Mouse (Mus musculus) forelimb bud, embryonic 11.5 days (tissue): ENCODE results near the gene Ier3.
A peak's percentile ranks its signal among the peaks of the same experiment; 100 is the strongest.
"Not testable (repeated sequence)": the region's sequence is repeated elsewhere in the genome, so short reads cannot be mapped to it uniquely, and the experiment has no call there.

Experiments
- DNase-seq: peaks from one replicate; pipeline ENCODE4 v3.0.0-alpha.2; 2012; ENCODE audit warnings: low read depth, low spot score

Ier3 gene

DNA sequence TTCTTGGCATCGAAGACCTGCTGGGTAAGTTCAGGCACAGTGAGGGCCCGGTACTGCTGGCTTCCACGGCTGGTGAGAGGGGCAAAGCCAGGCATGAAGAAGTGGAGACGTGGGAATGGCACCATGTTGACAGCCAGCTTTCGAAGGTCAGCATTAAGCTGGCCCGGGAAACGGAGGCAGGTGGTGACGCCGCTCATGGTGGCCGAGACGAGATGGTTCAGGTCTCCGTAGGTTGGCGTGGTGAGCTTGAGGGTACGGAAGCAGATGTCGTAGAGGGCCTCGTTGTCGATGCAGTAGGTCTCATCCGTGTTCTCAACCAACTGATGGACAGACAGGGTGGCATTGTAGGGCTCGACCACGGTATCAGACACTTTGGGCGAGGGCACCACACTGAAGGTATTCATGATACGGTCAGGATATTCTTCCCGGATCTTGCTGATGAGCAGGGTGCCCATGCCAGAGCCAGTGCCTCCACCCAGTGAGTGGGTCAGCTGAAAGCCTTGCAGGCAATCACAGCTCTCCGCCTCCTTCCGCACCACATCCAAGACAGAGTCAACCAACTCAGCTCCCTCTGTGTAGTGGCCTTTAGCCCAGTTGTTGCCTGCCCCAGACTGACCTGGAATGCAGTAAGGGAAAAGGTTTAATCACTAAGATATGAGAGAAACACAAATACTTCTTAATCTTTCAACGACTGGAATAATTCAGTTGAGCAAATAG lies 14.1 kb downstream of the Ier3 start:
- no peak for DNase-seq

DNA sequence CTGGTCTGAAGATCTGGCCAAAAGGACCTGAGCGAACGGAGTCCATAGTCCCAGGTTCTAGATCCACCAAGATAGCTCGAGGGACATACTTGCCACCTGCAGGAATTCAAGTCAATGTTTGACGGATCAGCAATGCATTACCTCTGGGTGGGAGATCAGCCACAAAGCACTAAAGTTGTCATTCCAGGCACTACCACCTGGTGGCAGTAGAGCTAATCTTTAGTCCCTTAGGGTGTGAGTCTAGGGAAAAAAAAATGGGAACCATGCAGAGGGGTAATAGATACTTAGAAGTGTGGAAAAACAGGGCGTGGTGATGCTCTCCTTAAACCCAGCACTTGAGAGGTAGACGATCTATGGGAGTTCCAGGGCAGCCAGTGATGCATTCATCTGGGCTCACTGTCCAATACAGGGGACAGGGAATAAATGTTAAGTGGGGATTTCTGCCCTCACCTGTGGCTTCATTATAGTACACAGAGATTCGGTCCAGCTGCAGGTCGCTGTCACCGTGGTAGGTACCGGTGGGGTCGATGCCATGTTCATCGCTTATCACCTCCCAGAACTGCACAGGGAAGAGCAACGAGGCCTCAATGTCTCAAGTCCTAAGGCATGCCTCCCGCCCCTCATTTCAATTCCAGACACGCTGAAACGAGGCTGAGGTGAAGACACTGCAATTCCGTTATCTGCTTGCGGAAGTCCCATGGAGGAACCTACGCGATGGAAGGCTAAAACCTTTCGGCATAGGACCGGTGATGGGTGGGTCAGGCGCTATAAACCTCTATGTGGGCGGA lies 14.9 kb downstream of the Ier3 start:
- DNase-seq: peak; percentile 88

DNA sequence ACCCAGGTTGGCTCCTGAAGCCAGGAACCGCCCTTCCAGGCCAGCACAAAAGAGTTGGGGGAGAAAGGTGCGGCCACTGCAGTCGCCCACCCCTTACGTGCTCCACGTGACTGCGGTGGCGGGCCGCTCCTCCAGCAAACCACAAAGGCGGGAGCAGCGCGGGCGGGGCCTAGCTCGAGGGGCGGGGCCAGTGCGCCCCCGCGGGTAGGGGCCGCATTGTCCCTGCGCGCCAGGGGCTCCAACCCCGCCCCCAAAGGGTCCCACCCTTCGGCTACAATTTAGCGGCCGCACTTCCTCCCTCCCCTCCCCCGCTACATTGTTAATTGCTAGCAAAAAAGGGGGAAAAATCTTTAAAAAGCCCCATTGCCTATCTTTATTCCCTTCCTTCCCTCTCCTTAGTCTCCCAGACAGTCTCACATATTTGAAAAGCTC lies 15.5 kb downstream of the Ier3 start:
- peak; percentile 93 for DNase-seq

DNA sequence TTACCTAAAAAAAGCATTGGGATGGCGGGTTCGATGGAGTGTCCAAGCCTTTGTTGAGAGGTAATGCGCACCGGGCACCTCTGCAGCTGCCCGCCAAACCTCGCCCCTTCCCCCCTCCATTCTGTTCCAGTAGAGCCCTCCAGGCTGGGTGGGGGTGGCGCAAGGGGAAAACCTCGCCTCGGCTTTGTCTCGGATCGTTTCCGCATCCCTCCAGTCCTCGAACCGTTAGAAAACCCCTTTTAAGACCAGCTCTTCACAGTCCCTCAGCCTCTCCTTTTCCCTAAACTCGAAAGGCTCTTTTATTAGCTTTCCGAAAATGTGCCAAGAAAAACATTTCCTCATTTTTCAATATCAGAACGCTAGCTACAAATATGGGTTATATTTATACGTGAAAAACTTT lies 16.0 kb downstream of the Ier3 start:
- DNase-seq: peak; percentile 72

DNA sequence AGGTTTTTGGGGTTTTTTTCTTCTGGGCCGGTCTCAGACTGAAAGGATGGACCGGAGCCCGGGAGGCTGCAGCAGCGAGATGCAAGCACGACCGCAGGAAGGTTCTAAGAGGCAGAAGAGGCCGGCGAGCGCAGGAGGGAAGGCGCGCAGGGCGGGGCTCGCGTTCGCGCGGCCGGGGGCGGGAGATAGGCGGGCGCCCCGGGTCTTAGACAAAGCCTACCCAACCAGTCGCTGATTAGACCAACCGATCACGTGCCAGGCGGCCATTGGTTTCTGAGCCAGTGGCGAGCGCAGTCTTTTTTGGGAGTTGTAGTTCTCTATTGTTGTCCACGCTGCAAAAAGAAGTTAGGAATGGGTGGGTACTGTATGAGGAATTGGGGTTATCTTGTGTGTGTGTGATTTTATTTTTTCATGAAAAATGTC lies 16.6 kb downstream of the Ier3 start, which contains the start of gene Tubb5:
Tubb5 (minus strand) TSS at position 185 of the 423 bp plus-strand sequence.
- DNase-seq: peak; percentile 95

DNA sequence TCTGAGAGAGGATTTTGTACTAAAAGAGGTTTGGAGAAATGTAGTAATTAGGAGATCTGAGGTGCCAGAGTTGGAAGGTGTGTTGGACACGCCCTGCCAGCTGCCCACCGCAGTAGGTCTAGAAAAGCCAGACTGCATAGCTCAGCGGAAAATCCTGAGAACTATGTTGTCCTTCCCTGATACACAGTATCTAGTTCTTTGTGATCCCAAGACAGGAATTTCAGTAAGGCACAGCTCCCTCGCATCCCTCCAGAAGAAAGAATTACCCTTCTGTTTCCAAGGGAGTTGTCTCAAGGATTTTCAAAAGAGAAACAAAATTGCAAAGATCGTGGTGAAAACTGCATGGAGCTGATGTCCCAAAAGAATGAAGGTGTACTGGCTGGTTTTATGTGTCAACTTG lies 17.1 kb downstream of the Ier3 start:
- no peak for DNase-seq

DNA sequence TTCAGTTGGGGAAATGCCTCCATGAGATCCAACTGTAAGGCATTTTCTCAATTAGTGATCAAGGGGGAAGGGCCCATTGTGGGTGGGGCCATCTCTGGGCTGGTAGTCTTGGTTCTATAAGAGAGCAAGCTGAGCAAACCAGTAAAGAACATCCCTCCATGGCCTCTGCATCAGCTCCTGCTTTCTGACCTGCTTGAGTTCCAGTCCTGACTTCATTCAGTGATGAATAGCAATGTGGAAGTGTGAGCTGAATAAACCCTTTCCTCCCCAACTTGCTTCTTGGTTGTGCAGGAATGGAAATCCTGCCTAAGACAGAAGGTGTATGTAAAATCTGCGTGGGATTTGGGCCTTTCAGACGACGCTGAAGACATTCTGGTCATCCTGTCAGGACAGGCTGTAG lies 17.5 kb downstream of the Ier3 start:
- not testable (repeated sequence) for DNase-seq

DNA sequence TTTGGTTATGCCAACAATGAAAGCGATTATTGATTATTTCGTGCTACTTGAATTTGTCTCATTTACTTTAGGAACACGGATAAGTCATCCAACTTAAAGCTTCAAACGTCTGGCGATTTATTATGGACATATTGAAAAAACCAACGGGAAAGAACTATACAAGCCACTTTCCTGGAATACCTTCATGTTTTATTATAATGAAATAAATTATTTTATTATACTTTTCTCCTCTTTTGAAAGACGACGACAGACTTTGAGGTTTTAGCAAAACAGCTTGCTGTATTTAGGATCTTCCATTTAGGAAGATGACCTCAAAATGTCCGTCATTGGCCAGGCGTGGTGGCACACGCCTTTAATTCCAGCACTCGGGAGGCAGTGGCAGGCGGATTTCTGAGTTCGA lies 19.1 kb downstream of the Ier3 start:
- no peak for DNase-seq

DNA sequence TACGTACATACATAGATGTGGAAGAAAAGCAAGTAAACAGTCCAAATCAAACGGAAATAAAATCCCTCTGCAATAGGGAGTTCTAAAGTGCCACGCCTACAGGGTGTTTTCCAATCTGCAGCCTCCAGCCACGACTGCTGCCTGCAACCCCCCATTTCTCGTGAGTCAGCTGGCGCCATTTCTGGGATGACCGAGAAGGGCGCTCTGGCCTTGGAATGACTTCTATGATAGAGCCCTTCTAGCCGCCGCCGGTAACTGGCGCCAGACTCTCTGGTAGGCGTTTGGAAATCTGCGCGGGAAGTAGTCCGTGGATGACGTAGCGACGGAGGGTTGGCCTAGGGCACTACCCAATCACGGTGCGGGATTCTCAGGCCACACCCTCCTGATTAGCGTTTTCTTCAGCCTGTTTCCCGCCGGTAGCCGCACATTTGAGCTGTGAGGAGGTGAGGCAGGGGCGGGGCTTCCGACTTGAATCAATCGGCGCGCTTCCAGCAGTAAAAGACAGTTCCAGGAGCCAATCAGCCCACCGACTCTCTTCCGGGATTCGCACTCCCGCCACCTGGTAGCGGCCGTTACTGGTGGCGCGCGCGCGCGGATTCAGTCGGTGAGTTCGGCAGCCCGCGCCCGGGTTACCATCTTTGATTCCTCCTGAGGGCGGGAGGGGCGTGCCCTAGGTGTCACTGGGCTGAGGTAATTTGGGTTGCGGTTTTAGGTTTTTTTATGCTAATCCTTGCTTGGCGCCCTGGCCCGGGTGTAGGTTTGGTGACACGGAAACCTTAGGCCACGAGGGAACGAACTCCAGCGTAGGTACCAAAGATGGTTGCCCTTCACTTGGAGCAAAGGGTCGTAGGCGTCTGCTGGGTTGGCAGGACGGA lies 19.8 kb downstream of the Ier3 start, which contains the start of gene Mdc1:
Mdc1 (plus strand) TSS at position 440 of the 875 bp plus-strand sequence.
- DNase-seq: peak; percentile 100

DNA sequence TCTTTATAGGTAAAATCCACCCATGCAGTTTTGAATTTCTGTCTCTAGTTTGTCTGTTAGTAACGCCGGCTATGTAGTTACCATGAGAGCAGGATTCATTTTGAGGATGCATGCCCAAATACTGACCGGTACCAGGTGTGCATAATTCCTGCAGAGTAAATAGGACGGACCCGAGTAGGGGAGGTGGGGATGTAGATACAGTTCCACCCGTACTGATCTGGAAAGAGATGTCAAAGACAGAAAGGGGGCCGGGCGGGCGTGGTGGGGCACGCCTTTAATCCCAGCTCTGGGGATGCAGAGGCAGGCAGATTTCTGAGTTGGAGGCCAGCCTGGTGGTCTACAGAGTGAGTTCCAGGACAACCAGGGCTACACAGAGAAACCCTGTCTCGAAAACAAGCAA lies 20.5 kb downstream of the Ier3 start:
- no peak for DNase-seq

DNA sequence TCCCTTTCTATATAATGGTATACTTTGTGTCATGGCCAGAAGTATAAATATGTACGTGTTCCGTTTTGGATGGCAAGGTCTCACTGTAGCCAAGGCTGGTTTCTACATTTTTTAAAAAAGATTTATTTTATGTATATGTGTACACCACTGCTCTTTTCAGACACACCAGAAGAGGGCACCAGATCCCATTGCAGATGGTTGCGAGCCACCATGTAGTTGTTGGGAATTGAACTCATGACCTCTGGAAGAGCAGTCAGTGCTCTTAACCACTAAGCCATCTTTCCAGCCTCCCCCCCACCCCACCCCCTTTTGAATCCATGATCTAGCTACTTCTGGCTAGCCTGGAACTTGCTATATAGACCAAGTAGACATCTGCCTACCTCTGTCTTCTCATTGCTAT lies 22.0 kb downstream of the Ier3 start:
- no peak for DNase-seq

DNA sequence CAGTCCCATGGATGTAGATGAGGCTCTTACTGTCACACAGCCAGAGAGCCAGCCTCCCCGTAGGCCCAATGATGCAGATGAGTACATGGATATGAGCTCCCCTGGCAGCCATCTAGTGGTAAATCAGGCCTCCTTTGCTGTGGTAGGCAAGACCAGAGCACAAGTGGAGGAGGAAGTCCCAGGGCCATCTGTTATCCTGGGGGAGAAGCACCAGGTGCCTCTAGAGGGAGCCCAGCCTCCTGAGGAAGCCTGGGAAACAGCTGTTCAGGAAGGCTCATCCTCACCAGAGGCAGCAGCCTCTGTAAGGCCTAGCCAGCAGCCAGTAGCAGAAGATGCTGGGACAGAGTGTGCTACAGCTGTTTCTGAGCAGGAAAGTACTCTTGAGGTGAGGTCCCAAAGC lies 26.6 kb downstream of the Ier3 start:
- DNase-seq: no peak

DNA sequence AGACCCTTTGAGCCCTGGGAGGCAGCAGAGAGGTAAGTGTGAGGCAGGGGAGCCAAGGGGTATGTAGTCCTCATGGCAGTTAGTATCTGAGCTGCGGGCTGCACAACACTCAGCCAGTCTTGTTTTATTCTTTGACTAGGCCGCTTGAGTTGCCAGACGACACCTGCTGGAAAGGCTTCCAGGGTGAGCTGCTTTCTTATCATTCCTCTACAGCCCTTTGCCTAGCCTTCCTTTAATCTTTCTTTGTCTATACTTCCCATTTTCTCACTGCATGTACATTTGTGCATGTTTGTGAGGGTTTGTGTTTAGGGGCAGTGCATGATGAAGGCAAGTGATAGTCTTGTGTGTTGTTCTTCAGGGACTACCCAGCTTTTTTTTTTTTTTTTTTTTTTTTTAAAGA lies 29.5 kb downstream of the Ier3 start:
- no peak for DNase-seq

DNA sequence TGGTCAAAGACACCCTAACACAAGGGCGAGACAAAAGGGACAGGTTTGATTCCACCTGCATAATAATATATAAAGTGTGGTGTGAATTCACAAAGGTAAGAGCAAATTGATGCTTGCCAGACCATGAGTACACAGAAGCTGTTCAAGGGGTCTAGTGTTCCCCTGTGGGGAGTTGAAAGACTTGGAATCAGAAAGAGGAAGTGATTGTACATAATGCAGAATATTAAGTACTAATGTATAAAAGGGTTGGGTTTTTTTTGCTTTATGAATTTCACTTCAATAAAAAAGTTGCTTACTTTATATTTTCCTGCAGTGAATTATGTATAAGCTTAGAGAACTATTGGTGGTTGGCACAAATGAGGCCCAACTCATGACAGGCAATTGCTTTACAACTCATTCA lies 37.9 kb downstream of the Ier3 start:
- no peak for DNase-seq

DNA sequence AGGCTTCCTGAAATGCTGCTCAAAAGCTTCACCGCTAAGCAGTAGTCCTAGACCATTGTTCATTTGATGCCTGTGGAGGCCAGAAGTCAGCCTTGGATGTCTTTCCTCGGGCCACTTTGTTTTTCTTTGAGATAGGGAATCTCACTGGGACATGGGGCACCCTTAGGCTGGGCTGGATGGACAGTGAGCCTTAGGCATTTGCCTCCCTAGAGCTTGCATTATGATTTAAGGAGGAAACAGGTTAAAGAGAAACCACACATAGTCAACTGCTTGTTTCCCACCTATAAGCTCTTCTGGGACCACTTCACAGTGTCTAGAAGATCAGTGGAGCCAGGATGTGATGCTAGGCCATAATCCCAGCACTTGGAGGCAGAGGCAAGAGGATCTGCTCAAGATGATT lies 38.4 kb downstream of the Ier3 start:
- no peak for DNase-seq

DNA sequence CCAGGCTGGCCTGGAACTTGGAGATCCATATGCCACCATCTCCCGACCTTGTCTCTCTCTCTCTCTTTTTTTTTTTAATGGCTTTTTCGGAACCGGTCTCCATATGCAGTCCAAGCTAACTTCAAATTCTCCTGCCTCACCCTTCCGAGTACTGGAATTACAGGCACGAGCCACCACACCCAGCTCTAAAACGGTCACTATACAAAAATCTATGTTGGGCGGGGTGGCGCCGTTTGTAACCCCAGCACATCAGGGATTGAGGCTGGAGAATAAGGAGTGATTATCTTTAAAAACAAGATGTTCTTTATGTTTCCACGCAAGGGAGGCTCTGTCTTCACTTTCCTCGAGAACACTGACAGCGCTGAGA lies 39.3 kb downstream of the Ier3 start:
- no peak for DNase-seq

DNA sequence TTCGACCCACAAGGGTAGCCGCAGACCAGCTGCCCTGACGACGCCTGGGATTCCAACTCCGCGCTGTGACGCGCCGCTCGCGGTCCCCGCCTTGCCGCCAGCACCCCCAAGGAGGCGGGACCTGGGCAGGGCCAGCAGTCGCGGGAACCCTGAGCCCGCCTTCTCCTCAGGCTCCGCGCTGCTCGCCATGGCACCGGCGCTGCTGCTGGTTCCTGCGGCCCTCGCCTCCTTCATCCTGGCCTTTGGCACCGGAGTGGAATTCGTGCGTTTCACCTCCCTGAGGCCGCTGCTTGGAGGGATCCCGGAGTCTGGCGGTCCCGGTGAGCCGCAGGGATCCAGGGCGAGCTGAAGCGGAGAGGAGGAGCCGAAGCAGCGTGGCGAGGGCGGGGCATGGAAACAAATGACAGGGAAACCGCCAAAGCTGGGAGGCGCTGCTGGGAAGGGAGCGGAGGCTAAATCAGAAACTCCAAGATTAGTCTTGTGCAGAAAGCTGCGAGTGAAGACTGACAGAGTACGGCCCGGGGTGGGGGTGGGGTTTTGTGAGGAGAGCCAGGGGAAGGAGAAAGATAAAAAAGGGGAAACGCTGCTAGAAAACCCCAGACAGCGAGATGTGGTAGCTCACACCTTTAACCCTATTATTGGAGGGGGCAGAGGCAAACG lies 39.8 kb downstream of the Ier3 start, which contains the start of gene Nrm:
Nrm (plus strand) TSS at position 121 of the 660 bp plus-strand sequence.
- peak; percentile 83 for DNase-seq

DNA sequence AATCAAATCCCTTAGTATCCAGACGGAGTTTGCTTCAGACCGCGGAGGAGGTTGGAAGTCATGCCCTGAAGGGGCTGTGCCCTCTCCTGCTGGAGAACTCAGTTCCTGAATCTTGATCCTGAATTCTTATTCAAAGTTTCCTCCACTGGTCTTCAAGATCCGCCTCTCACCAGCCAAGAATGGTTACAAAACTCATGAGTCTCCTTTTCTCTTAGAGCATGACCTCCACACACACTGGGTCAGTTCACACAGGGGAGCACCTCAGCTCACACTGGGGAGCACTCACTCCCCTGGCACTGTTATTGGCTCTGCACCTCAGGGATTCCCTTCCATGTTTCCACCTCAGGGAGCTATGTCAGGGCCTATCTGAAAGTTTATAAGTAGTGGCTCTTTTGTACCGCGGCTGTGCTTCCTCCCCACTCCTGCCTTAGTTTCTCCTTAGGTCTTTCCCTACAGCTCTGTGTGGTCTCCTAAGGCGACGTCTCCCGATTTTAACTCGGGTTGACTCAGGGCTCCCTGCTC lies 43.4 kb downstream of the Ier3 start:
- DNase-seq: no peak

DNA sequence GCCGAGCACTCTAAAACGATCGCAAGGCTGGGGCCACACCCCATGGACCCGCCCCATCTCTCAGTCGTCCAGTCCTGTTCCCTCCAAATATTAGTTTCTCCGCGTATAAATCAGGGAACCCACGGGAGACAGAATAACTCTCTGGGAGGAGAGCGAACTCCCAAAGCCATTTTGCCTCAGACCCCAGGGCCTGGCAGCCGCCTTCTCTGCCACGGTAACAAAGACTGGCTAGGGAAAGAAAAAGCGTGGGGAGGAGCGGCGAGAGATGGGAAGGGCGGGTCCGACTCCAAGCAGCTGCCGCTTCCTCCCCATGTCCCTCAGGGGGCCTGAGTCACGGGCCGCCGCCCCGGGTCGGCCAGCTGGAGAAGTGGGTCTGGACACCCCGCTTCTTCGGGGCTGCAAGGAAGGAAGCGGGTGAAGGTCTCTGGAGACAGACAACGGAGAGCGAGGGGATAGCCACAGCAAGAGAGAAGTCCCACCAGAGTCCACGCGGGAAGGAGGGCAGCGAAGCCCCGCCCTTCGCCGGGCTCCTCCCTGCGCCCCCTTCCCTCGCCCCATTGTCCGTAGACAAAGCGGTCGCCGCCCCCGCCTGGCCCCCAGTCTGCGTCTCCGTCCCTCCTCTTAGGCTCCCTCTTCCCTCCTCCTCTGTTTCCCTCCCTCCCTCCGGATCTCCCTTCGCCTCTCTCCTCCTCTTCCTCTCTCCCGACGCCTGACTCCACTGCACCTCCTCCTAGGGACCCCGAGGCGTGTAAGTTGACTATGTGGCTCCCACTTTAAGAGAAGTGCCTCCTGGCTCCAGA lies 44.2 kb downstream of the Ier3 start, which contains the start of gene Ppp1r18:
Ppp1r18 (plus strand) TSS at position 113 of the 800 bp plus-strand sequence.
- peak; percentile 82 for DNase-seq

DNA sequence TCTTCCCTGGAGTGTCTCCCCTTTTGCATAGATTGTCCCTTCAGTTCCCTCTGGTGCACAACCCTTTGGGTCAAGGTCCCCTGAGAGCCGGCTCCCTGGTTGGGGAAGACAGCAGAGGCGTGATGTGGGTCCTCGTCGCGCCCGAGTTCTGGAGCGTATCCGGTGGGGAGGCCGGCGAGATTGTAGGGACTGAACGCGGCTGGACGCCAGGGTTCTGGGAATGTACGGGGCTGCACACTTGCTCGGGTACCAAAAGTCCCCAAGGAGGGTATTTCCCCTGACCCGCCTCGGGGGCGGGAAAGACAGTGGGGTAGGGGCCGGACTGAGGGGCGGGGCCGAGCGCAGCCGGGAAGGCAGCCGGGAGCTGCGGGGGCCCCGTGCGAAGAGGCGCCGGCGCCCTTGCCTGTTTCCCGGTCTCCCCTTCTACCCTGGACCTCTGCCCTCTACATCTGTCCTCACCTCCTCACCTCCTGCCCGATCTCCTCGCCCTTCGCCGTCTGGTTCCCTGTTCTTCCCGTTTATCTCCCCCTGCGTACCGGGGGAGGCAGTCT lies 44.9 kb downstream of the Ier3 start:
- peak; percentile 42 for DNase-seq
